Mouse (Mus musculus) small intestine, adult 2 months (tissue): Measurements from ENCODE around the gene Dync1i1.

Experiments used
- CTCF ChIP-seq: fragments of 200-500 bp; IDR thresholded peaks from 2 replicates; pipeline ENCODE4 v1.5.1; 2012; ENCODE audit warnings: low read depth, mild to moderate bottlenecking, control low read depth, inconsistent platforms, low read length, moderate library complexity, mixed read lengths; ENCODE audit not compliant: insufficient replicate concordance, insufficient read length; ENCODE audit errors: extremely low read depth
- POLR2A ChIP-seq: fragments of 200-500 bp; IDR thresholded peaks from 2 replicates; pipeline ENCODE4 v1.6.1; 2012; ENCODE audit warnings: low read depth, mild to moderate bottlenecking, control low read depth, inconsistent platforms, low read length, moderate library complexity

GRCm38 (mm10) chr6:5867221-5867620 is 141.8 kb downstream of the Dync1i1 start:
- TF ChIP-seq CTCF = no peak
- no peak for TF ChIP-seq POLR2A
